Mouse (Mus musculus): ENCODE measurements around the gene Itgb5. TPM values are rescaled to one million over a fixed set of nuclear protein-coding genes. Genes with fewer than 3 reads are reported as not detected.

Gene Itgb5
- polyA plus RNA-seq, 1 experiment from 2014 or later, result 21.3 TPM

DNA sequence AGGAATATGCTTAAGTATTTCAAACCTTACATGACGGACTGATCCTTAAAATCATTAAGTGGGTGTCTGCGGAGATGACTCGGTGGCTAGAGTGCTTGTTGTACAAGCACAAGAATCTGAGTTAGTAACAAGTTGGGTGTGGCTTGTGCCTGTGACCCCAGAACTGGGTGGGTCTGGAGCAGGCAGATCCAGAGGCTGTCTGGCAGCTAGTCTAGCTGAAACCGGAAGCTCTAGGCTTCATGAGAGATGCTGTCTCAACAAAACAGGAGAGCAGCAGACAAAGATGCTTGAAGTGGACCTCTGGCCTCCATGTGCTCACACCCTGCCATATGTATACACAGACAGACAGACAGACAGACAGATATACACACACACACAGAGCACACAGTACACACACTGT lies 161.2 kb downstream of the Itgb5 start:
- H3K4me2 ChIP-seq, result no peak overlapping the region
- no peak overlapping the region for H3K4me3 ChIP-seq
- H3K4me1 ChIP-seq (replicated peaks), result 0 out of 2 replicates have a peak, but pooled peaks cover 2% of the 10 kb centered on the region
- no peaks in the 10 kb centered on the region for H3K27me3 ChIP-seq
- no peak for ATAC-seq (ENCODE audit: low FRiP score, low read depth)
- peaks cover 4% of the 10 kb centered on the region; the same call in 1 of the 2 replicates for H3K36me3 ChIP-seq
- H3K9me3 ChIP-seq, result no peaks in the 10 kb centered on the region
- H3K27ac ChIP-seq (replicated peaks), result no peak overlapping the region
- 88% methylated on average over 4 of the region's 4 CpGs for WGBS
- no peak overlapping the region for H3K9ac ChIP-seq

DNA sequence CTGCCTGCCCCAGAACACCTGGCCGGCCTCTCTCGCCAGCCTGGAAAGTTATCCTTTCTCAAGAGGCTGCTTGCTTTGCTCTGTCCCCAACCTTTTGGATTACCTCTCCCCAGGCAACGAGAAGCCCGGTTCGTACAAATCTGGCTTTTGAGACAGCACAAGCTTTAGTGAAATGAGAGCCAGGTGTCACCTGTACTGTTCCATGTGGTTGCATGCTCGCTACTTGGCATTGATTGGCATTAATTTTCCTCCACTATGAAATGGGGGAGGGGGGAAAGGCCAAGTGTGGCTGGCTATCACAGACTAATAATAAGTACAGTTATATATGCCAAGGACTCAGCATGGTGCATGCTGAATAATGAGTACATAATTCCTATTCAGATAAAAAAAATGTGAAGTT lies 164.9 kb downstream of the Itgb5 start:
- ATAC-seq (ENCODE audit: low FRiP score, low read depth), result no peak
- 86% methylated on average over 6 of the region's 6 CpGs for WGBS
- no peaks in the 10 kb centered on the region for H3K36me3 ChIP-seq

DNA sequence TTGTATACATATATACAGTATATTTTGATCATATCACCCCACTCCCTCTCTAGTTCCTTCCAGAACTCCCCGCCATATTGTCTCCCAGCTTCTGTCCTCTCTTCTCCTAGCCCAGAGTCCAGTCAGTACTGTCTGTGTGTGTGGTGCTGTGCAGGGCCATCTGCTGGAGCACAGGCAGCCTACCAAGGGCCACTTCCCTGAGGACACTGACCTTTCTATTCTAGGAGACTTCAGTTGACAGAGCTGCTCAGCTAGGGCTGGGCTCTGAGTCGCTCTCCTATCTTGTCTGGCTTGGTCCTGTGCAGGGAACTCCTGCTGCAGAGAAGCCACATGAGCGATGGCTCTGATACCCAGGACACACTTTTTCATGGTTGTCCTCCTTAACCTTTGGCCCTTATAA lies 166.0 kb downstream of the Itgb5 start:
- Histone ChIP-seq H3K27ac (replicated peaks) (no peak overlapping the region), H3K4me2 (no peak overlapping the region), H3K27me3 (no peaks in the 10 kb centered on the region), H3K9ac (no peak overlapping the region), H3K4me1 (replicated peaks) (0 out of 2 replicates have a peak, but pooled peaks cover 2% of the 10 kb centered on the region), H3K4me3 (no peak overlapping the region), H3K9me3 (no peaks in the 10 kb centered on the region), H3K36me3 (no peaks in the 10 kb centered on the region)
- WGBS, result 83% methylated on average over 3 of the region's 3 CpGs
- no peak for ATAC-seq (ENCODE audit: low FRiP score, low read depth)

More for the DNA sequence above, 164.9 kb downstream of the Itgb5 start:
- Histone ChIP-seq H3K9me3 (no peaks in the 10 kb centered on the region), H3K9ac (no peak overlapping the region), H3K4me3 (no peak overlapping the region), H3K4me1 (replicated peaks) (0 out of 2 replicates have a peak, but pooled peaks cover 2% of the 10 kb centered on the region), H3K4me2 (no peak overlapping the region), H3K27ac (replicated peaks) (no peak overlapping the region), H3K27me3 (no peaks in the 10 kb centered on the region)

DNA sequence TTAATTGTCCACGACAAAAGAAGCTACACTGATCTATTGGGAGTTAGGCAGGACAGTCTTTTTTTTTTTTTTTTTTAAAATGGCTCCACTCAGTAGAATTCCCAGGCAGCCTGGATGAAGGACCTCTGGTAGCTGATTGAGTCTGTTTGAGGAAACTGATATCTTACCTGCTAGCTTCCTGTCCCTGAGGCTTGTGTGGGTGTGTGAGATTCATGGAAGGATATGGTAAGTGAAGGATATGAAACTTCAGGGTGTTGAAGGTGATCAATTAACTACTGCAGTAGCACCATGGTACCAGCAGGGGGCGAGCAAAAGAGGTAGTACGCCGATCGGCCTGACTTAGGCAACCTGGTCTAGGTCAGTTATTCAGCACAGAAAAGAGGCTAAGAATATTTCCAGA lies 166.6 kb downstream of the Itgb5 start:
- H3K27me3 ChIP-seq, result no peaks in the 10 kb centered on the region
- 0 out of 2 replicates have a peak, but pooled peaks cover 2% of the 10 kb centered on the region for H3K4me1 ChIP-seq (replicated peaks)
- WGBS, result 10% methylated on average over 5 of the region's 5 CpGs
- H3K4me2 ChIP-seq, result no peak overlapping the region
- H3K36me3 ChIP-seq, result no peaks in the 10 kb centered on the region
- H3K4me3 ChIP-seq, result no peak overlapping the region
- ATAC-seq (ENCODE audit: low FRiP score, low read depth), result no peak
- H3K9ac ChIP-seq, result no peak overlapping the region
- no peak overlapping the region for H3K27ac ChIP-seq (replicated peaks)
- no peaks in the 10 kb centered on the region for H3K9me3 ChIP-seq

DNA sequence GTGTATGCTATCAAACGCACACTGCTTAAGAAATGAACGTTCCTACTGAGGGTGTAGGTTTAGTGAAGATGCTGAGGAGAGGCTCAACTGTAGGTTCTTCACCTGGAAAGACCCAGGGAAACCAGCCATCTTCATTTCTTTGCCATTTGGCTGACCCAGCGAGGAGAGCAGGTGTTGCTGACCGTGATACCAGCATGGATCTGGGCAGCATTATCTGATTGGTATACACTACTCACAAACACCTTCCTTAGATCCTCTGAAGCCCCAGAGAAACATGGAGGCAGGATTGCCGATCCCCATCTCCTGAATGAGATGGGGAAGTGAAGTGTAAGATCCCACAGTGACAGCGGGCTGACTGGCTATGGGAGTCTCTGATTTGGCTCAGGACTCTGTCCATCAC lies 168.5 kb downstream of the Itgb5 start:
- H3K4me2 ChIP-seq, result no peak overlapping the region
- no peaks in the 10 kb centered on the region for H3K9me3 ChIP-seq
- H3K4me3 ChIP-seq, result no peak overlapping the region
- no peak for ATAC-seq (ENCODE audit: low FRiP score, low read depth)
- no peak overlapping the region for H3K27ac ChIP-seq (replicated peaks)
- no peak overlapping the region for H3K9ac ChIP-seq
- WGBS, result 85% methylated on average over 6 of the region's 6 CpGs
- no peaks in the 10 kb centered on the region for H3K36me3 ChIP-seq
- 0 out of 2 replicates have a peak, but pooled peaks cover 2% of the 10 kb centered on the region for H3K4me1 ChIP-seq (replicated peaks)
- H3K27me3 ChIP-seq, result no peaks in the 10 kb centered on the region

Other genes starting within 250 kb of the Itgb5 start
- 11.5 and 11.7 TPM in 2 replicates for gene Heg1, start 145.3 kb upstream of the Itgb5 start, polyA plus RNA-seq (2015; fragmentation: Nextera tagmentation; extraction: Ambion mirVana)
- 0.05 TPM in 1 of 2 replicates, not detected in the other for gene Muc13, start 35.6 kb upstream of the Itgb5 start, polyA plus RNA-seq (2015; fragmentation: Nextera tagmentation; extraction: Ambion mirVana)
- gene Umps, start 137.4 kb downstream of the Itgb5 start, polyA plus RNA-seq (2015; fragmentation: Nextera tagmentation; extraction: Ambion mirVana), result 24.1 and 25.9 TPM in 2 replicates